Mouse (Mus musculus): Measurements from ENCODE around the gene Agpat3.

DNA sequence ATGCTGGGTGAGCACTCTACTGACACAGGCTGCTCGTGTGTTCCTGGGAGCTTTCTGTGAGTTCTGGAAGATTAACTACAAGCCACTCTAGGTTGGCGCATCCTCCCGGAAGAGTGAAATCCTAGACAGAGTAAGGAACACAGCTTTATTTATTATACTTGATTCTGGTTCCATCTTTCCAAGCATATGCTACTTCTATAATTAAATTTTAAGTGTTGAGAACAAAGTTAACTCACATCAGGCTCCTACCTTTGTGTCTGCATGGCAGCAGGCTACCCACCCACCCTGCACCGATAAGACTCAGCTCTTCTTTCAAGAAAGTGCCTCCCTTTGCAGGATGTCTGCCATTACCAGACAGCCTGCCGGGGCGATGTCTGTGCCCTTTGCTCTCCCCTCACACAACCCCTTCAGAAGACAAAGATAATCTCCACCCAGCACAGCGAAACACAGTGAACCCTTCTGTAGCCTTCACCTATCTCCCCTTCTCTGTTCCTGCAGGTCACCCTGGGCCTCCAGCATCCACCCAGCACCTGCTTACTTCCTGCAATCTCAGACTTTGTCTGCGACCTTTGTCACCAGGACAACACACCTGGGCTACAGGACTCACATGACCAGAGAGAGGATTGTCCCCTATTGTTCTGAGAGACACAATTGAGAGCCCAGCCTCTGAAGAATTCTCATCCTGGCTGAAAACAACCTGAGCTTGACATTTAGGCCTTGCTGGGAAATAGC, 26.2 kb downstream of the Agpat3 start:
- TF ChIP-seq CTCF (IDR thresholded peaks at IDR 0.05; ENCODE audit: low read depth) = no peak
- TF ChIP-seq EP300 (optimal IDR thresholded peaks at IDR 0.05) = no peak
